8 mouse cellular contexts compared by ENCODE assay signal in the genomic region with DNA sequence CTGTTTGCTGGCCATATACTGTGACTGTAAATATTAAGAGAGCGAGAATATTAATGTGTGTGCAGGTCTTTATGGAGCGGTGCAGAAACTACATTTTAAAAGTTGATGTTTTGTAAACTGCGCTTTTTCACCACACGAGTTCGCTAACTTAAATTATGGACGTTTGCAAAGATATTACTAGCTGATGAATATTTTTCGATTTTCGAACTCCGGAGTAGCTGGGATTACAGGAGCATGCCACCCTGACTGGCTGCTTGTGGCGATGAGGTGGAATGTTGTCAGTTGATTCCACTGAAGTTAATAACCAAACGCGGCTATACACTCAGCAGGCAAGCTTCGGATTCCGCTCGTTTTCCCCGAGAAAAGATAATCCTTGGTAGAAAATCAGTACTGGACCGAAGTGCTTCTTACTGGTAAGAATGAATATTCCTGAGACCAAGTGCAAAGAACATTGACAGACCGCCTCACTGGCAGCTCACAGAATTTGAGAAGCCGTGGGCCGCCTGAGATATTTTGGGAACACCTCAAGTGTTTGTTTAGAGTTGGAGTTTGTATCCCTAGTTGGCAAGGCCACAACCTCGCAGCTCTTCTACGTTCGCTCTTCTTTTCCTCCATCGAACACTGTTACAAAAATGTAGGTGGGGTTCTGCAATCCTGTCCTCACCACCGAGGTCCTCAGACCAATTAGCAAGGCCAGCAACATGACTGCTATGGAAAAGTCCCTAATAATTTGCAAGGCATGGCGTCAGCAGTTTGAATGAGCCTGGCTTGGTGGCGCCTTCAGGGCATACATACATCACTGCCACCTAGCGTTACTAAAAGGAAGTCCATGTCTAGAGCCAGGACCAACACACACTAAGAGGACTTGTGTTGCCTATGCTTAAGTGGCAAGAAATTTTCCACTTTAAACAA. TPM values are rescaled to one million over a fixed set of nuclear protein-coding genes. Genes with fewer than 3 reads are reported as not detected.
A peak's percentile ranks its signal among the peaks of the same experiment; 100 is the strongest.
DNase-seq lines count a peak whose midpoint lies in the region; ATAC-seq and TF ChIP-seq lines count a peak whose summit lies in the region.

No protein-coding gene starts in this region.

- H3K27me3 ChIP-seq in G1E (ENCODE audit: insufficient read depth, low read length) = no peaks in the 10 kb centered on the region
- H3K27me3 ChIP-seq in forebrain, embryonic 12.5 days = peaks cover 23% of the 10 kb centered on the region
- H3K27me3 ChIP-seq in liver, embryonic 15.5 days = peaks cover 12% of the 10 kb centered on the region; the same call in 1 of the 2 replicates
- H3K27me3 ChIP-seq in neural tube, embryonic 11.5 days (ENCODE audit: control insufficient read depth, insufficient read depth, low read length) = no peaks in the 10 kb centered on the region
- peaks cover 4% of the 10 kb centered on the region; the same call in 1 of the 2 replicates for H3K27me3 ChIP-seq in thymus, adult 2 months (ENCODE audit: control insufficient read depth, insufficient read depth, low read length)

- peak; percentile 21; the same call in 1 of the 2 replicates for TF ChIP-seq CTCF in G1E (IDR thresholded peaks at IDR 0.05; ENCODE audit: low read depth, low read length)
- no peak for TF ChIP-seq CTCF in thymus, adult 2 months (IDR thresholded peaks at IDR 0.05; ENCODE audit: borderline replicate concordance, control insufficient read depth, extremely low read depth, insufficient read depth, low read length, poor library complexity)

- no peaks in the 10 kb centered on the region for H3K36me3 ChIP-seq in G1E (replicated peaks)
- no peaks in the 10 kb centered on the region for H3K36me3 ChIP-seq in forebrain, embryonic 12.5 days (replicated peaks)
- no peaks in the 10 kb centered on the region for H3K36me3 ChIP-seq in liver, embryonic 15.5 days (replicated peaks)
- H3K36me3 ChIP-seq in neural tube, embryonic 11.5 days (ENCODE audit: control insufficient read depth, insufficient read depth, low read length) = no peaks in the 10 kb centered on the region
- H3K36me3 ChIP-seq in thymus, adult 2 months (ENCODE audit: control insufficient read depth, insufficient read depth, low read length) = no peaks in the 10 kb centered on the region

- DNase-seq in G1E (ENCODE audit: low spot score) = peak; percentile 40
- peak; percentile 82 to 88 for DNase-seq in heart, postnatal 10 days
- DNase-seq in kidney, postnatal 36 days = peak; percentile 79 to 91
- peak; percentile 75 for DNase-seq in neural tube, embryonic 11.5 days (ENCODE audit: low spot score)
- DNase-seq in thymus, adult 2 months = peak; percentile 35

- intact Hi-C loops in heart, postnatal 10 days (cut with DNase I) = loop anchor here (1.0 to 5.0 kb wide), 3 partner anchors 47 to 290 kb away; no protein-coding TSS in a partner anchor

- 0 out of 2 replicates have a peak, but pooled peaks cover 3% of the 10 kb centered on the region for H3K9me3 ChIP-seq in G1E (replicated peaks)
- H3K9me3 ChIP-seq in forebrain, embryonic 12.5 days = no peaks in the 10 kb centered on the region
- no peaks in the 10 kb centered on the region for H3K9me3 ChIP-seq in liver, embryonic 15.5 days (replicated peaks)
- H3K9me3 ChIP-seq in neural tube, embryonic 11.5 days (ENCODE audit: control insufficient read depth, low read length) = no peaks in the 10 kb centered on the region

- no peak for TF ChIP-seq POLR2A in thymus, adult 2 months (IDR thresholded peaks at IDR 0.05; ENCODE audit: control insufficient read depth, extremely low read depth, insufficient read depth, low read length, poor library complexity)

- H3K4me1 ChIP-seq in G1E (ENCODE audit: insufficient read depth, low read depth, low read length) = no peaks in the 10 kb centered on the region
- peaks cover 18% of the 10 kb centered on the region; the same call in 1 of the 2 replicates for H3K4me1 ChIP-seq in forebrain, embryonic 12.5 days
- H3K4me1 ChIP-seq in liver, embryonic 15.5 days (replicated peaks) = peaks cover 28% of the 10 kb centered on the region
- H3K4me1 ChIP-seq in neural tube, embryonic 11.5 days (ENCODE audit: control insufficient read depth, insufficient read depth, low read length) = peaks cover 5% of the 10 kb centered on the region; the same call in 1 of the 2 replicates
- peaks cover 2% of the 10 kb centered on the region; the same call in 1 of the 2 replicates for H3K4me1 ChIP-seq in thymus, adult 2 months (replicated peaks; ENCODE audit: control insufficient read depth, insufficient read depth, low read length)

- H3K27ac ChIP-seq in forebrain, embryonic 12.5 days = no peak overlapping the region
- peak overlapping the region; percentile 55; the same call in 1 of the 2 replicates for H3K27ac ChIP-seq in liver, embryonic 15.5 days (replicated peaks)
- H3K27ac ChIP-seq in neural tube, embryonic 11.5 days (ENCODE audit: low read depth, low read length) = no peak overlapping the region
- no peak overlapping the region for H3K27ac ChIP-seq in thymus, adult 2 months (ENCODE audit: control insufficient read depth, insufficient read depth, low read length)

- peak overlapping the region; percentile 99 for H3K4me2 ChIP-seq in forebrain, embryonic 12.5 days
- H3K4me2 ChIP-seq in liver, embryonic 15.5 days = peak overlapping the region; percentile 89
- H3K4me2 ChIP-seq in neural tube, embryonic 11.5 days (ENCODE audit: low read depth) = peak overlapping the region; percentile 83

- no peak overlapping the region for H3K4me3 ChIP-seq in G1E (ENCODE audit: low read depth, low read length)
- H3K4me3 ChIP-seq in forebrain, embryonic 12.5 days (replicated peaks) = peak overlapping the region; percentile 61
- peak overlapping the region; percentile 67 for H3K4me3 ChIP-seq in liver, embryonic 15.5 days (replicated peaks)
- peak overlapping the region; percentile 56 for H3K4me3 ChIP-seq in neural tube, embryonic 11.5 days (ENCODE audit: low read depth, low read length)
- no peak overlapping the region for H3K4me3 ChIP-seq in thymus, adult 2 months (ENCODE audit: control insufficient read depth, insufficient read depth, low read length)

- WGBS in forebrain, embryonic 12.5 days = 8% methylated on average over 28 of the region's 28 CpGs
- WGBS in liver, embryonic 15.5 days (ENCODE audit: insufficient replicate concordance) = 13% methylated on average over 28 of the region's 28 CpGs
- WGBS in neural tube, embryonic 11.5 days = 13% methylated on average over 28 of the region's 28 CpGs
- 15% methylated on average over 28 of the region's 28 CpGs for WGBS in thymus, adult 2 months

- no peak; the same call in 1 of the 2 replicates for ATAC-seq in G1E (ENCODE audit: extremely low read depth, insufficient number of reproducible peaks, low FRiP score, poor library complexity, severe bottlenecking)
- ATAC-seq in cerebellum, adult (ENCODE audit: insufficient number of reproducible peaks, low FRiP score, low TSS enrichment) = peak; percentile 70
- peak; percentile 87; the same call in 1 of the 2 replicates for ATAC-seq in forebrain, embryonic 12.5 days (ENCODE audit: low FRiP score)
- ATAC-seq in liver, embryonic 15.5 days (ENCODE audit: insufficient read depth) = peak; percentile 51; the same call in 1 of the 2 replicates
- ATAC-seq in neural tube, embryonic 11.5 days (ENCODE audit: insufficient read depth, low FRiP score, low TSS enrichment) = peak; percentile 66; the same call in 1 of the 2 replicates

- no peak overlapping the region for H3K9ac ChIP-seq in forebrain, embryonic 12.5 days
- peak overlapping the region; percentile 68 for H3K9ac ChIP-seq in liver, embryonic 15.5 days
- H3K9ac ChIP-seq in neural tube, embryonic 11.5 days (ENCODE audit: low read length) = peak overlapping the region; percentile 73

RNA-seq across cellular contexts. Expression of gene Lrrk1, which starts 0.7 kb away (rescaled TPM):
- total RNA-seq in G1E (2014; fragmentation: Nextera tagmentation) (not detected in 2 replicates), G1E (2017) (0.12 and 0.22 TPM in 2 replicates)
- not detected in 2 replicates for polyA plus RNA-seq in G1E (2012)
- polyA plus RNA-seq in forebrain, embryonic 12.5 days (2016; fragmentation: Nextera tagmentation; extraction: Ambion mirVana) = 2.6 and 3.7 TPM in 2 replicates
- 10 to 100 TPM; 11.9 to 13.3 TPM for total RNA-seq in heart, postnatal 10 days (2021)
- polyA plus RNA-seq in liver, embryonic 15.5 days (2015; fragmentation: Nextera tagmentation; extraction: Ambion mirVana) = 4.7 and 5.8 TPM in 2 replicates
- polyA plus RNA-seq in neural tube, embryonic 11.5 days (2014; fragmentation: Nextera tagmentation; extraction: Ambion mirVana) = 5.5 and 7.0 TPM in 2 replicates
- 24.0 and 29.9 TPM in 2 replicates for polyA plus RNA-seq in thymus, adult 2 months (2012; rRNA removed)

RNA-seq across cellular contexts. Expression of gene Gm10974, which starts 23.2 kb away (rescaled TPM):
- total RNA-seq in G1E (2014; fragmentation: Nextera tagmentation) (not detected in 2 replicates), G1E (2017) (not detected in 2 replicates)
- polyA plus RNA-seq in G1E (2012) = not detected in 2 replicates
- not detected in 2 replicates for polyA plus RNA-seq in forebrain, embryonic 12.5 days (2016; fragmentation: Nextera tagmentation; extraction: Ambion mirVana)
- not detected for total RNA-seq in heart, postnatal 10 days (2021)
- not detected in 2 replicates for polyA plus RNA-seq in liver, embryonic 15.5 days (2015; fragmentation: Nextera tagmentation; extraction: Ambion mirVana)
- not detected in 2 replicates for polyA plus RNA-seq in neural tube, embryonic 11.5 days (2014; fragmentation: Nextera tagmentation; extraction: Ambion mirVana)
- polyA plus RNA-seq in thymus, adult 2 months (2012; rRNA removed) = not detected in 2 replicates

RNA-seq across cellular contexts. Expression of gene Aldh1a3, which starts 38.4 kb away (rescaled TPM):
- total RNA-seq in G1E (2014; fragmentation: Nextera tagmentation) = not detected in 2 replicates
- 0.33 and 0.46 TPM in 2 replicates for total RNA-seq in G1E (2017)
- polyA plus RNA-seq in G1E (2012) = not detected in 2 replicates
- 6.0 and 6.5 TPM in 2 replicates for polyA plus RNA-seq in forebrain, embryonic 12.5 days (2016; fragmentation: Nextera tagmentation; extraction: Ambion mirVana)
- total RNA-seq in heart, postnatal 10 days (2021) = 1 to 10 TPM; 2.1 to 3.1 TPM
- polyA plus RNA-seq in liver, embryonic 15.5 days (2015; fragmentation: Nextera tagmentation; extraction: Ambion mirVana) = 0.69 TPM in 2 replicates
- 1.4 and 1.5 TPM in 2 replicates for polyA plus RNA-seq in neural tube, embryonic 11.5 days (2014; fragmentation: Nextera tagmentation; extraction: Ambion mirVana)
- polyA plus RNA-seq in thymus, adult 2 months (2012; rRNA removed) = 1.5 and 1.8 TPM in 2 replicates

Comparison
In these comparisons a context has a peak if more than half of its experiments do, and no peak if none do; other contexts are left out.
1. DNase-seq: peak in every context shown above with its lines; median percentile 85 in heart, postnatal 10 days; 85 in kidney, postnatal 36 days; 75 in neural tube, embryonic 11.5 days; 40 in G1E; 35 in thymus, adult 2 months.
2. H3K4me3 ChIP-seq: peak in forebrain, embryonic 12.5 days (single experiment), liver, embryonic 15.5 days (single experiment) and neural tube, embryonic 11.5 days (single experiment); none in G1E (single experiment) and thymus, adult 2 months (single experiment).
3. Peak in every context shown above with its lines, with median percentiles within 50 percentile points of each other: H3K4me2 ChIP-seq.